Mouse (Mus musculus): ENCODE data around the gene Robo1.

Robo1 gene

DNA sequence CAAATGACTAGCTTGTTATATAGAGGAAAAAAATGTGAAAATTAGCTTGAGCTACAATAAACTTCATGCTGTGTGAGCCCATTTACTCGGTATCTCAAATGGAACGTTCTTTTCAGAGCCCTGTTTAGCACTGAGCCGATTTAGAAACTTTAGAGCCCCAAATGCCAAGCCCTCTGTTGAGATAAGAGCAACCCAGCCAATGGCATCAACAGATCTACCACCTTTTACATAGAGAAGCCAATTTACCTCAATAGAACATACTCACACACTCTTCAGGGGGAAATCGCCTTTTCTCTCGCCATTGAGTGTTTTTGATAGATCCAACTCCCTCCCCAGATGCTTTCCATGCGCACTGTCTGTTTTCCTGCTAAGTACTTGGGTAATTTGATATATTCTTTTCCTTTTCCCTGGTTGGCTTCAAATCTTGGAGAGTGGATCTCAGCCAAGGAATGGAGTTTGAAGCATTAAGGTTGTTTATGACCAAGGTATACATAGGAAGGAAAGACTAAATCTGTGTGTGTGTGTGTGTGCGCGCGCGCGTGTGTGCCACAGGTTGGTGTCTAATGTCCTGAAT, 378.5 kb downstream of the Robo1 start:
- DNase-seq, result no peak

DNA sequence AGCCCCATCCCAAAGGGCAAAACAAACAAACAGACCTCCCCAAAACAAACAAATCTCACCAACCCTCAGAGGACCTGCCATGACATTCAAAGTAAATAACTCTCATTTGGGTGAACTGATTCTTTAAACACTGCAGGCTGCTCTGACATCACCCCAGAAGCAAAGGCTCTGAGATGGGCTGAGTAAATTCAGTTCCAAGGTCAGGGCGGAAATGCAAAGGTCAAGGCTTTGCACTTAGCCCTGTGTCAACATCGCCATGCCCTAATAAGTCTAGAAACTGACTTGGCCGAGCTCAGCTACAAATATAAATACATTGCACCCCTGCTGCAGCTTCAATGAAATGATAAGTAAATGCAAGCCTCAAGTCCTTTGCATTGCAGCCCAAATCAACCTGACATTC, 379.5 kb downstream of the Robo1 start:
- no peak for DNase-seq

DNA sequence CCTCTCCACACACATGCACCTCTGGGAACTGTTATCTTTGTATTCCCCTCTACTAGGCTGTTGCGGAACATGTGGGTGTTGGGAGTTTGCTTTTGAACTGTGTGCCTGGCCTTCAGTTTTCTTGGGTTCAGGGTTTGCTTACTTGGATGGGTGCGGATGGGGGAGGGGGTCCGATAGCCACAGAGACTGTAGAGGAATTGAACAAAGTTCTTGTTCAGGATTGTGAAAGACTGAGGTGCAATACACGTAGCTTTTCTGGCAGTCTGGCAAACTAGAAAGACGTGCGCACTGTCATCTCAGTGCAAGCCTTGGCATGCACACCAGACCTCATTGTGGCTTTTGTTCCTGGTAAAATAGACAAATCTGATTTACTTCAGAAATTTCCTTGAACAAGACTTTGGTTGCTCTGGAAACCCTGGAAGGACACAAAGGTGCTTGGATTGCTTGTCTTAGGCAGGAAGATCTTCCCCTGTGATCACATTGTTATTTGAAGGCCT, 380.1 kb downstream of the Robo1 start:
- no peak for DNase-seq

DNA sequence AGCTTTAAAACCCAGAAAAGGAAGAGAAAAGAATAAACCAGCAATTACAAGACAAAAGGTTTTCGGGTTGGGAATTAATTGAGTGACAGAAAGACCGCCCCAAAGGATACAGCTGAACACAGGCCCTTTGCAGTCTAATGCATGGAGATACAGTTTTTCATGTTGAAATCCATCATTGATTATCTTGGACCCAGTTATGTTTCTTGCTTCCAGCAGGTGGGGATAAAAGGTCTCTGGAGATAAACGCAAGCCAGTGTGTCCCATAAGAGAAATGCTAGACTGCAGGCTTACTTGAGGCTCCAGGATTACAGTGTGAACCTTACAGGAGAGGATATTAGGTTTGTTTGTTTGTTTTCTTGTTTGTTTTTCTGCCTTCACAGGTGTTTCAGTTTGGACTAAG, 383.8 kb downstream of the Robo1 start:
- no peak for DNase-seq

DNA sequence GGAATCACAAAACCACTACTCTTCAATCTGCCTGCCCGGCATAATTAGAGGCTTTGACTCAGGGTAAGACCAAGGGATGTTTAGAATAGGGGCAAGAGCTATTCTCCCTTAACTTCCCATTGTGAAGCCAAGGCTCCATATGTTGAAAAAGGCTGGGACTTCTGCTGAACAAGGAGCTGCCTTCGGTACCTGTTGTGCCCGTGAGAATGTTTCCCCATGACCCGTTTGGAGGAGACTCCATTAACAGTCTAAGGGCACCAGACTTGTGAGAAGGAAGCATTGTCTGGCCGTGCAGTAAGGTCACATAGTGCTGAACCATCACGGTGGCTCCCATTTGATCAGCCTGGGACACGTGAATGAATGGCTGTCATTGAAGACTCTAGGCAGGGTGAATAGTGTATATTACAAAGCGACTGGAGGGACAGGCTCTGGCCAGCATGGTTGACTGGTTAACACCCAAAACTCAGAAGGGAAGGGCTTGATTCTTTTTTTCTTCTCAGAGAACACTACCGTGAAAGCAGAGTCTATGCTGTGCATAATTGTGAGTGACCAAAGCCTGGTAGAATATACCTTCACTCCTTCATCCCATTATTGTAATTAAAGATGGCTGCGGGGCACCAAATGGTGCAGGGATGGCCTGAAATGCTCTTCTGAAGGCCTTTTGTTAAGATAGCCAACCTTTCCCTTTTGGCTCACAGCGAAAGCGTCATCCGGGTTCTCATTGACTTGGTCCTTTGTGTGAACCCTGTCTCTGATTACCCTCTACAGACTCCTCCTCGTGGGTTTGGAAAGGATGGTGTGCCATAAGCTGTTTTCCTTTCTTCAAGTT, 385.6 kb downstream of the Robo1 start:
- DNase-seq, result no peak

DNA sequence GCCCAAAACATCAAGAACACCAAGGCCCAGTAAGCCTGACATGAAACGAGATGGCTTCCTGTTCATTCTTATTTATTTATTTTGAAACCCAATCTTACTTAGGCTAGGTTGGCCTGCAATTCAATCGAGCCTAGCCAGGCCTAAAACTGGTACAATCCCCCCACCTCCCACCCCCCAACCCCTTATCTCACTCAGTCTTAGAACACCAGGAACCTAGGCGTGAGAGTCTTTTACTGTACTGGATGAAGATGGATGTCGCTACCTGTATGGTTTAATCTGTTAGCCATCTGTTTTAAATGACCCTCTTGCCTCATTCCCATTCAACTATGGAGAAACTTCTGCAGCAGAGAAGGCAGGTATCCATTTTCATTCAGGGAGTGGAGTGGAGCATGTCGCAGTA, 386.7 kb downstream of the Robo1 start:
- DNase-seq, result no peak

DNA sequence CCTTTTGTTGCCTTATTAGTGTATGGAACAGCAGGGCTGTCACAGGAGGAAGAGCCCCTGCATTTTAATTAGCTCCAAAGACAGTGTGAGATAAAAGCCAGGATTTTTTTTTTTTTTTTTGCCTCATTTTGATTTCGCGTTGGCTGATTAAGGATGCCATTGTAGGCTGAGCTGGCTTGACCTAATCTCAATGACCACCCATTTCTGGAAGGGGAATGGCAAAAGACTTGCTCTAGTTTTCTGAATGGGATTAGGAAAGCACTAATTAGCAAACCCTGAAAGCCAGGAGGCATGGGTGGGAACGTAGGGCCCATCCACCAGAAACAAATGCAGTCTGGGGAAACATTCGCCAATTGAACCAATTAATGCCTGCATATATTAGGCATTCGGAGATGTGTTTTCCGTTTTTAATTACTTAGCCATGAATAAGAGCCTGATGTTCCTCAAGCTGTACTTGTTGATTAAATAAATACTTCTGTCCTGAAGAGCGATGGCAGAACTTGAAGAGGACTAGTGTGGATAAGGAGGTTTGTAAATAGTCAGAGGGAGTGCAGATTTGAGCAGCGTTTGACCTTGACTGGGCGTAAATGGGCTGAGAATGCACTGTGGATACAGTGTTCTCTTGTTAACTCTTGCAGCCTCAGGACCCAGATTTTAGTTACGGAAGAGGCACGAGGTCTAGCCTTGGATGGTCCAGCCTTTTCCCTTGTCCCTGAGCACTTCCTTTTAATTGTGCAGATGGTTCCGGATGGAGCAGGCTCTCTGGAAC, 391.3 kb downstream of the Robo1 start:
- DNase-seq, result no peak

DNA sequence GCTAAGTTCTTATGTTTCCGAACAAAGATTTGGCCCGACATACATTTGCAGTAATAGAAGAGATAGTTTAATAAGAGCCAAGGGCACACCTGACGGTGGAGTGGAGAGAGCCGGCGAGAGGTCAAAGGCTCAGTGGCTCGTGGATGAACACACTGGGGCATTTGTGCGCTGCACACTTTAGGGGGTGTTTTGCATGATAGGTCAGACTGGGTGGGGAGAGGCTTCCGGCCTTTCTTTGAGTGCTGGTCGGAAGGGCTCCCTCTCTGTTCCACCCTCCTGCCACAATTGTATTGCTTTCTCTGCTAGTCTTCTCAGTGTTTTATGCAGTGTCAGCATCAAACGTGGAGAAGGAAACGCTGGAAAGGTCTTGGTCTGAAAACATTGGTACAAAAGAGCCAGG, 392.2 kb downstream of the Robo1 start:
- no peak for DNase-seq

DNA sequence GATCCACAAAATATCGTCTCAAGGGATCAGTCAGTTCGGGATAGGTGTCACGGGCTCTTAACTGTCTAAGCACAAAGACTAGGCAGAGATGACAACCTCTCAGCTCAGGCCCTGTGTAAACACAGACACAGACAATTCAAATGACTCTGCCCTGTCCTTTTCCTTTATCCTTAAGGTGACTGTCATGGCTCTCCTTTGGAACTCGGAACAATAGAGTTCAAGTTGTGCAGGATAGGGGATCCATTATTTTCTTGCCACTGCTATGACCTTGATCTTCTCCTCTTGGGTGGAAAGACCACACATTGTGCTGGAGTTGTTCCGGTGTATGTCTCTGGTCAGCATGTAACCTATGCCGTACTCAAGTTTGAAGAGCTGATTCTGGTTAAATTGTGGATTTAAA, 395.4 kb downstream of the Robo1 start:
- DNase-seq, result no peak

DNA sequence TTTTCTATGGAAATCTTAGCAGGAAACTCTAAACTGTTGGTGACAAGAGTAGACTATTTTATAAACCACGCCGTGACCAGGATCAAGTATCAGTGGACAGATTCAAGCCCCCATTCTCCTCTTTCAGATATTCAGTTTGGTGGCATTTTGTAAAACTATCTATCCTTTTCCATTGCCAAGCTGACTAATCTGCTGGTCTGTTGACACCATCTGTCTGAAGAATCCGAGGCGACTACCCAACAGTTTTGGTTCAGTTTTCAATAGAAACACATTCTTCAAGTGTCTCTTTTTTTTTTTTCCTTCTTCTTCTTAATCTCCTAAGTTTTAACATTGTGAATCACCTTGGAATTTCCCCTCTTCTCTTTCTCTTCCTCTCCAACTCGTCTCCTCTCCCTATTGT, 397.7 kb downstream of the Robo1 start:
- DNase-seq, result no peak

DNA sequence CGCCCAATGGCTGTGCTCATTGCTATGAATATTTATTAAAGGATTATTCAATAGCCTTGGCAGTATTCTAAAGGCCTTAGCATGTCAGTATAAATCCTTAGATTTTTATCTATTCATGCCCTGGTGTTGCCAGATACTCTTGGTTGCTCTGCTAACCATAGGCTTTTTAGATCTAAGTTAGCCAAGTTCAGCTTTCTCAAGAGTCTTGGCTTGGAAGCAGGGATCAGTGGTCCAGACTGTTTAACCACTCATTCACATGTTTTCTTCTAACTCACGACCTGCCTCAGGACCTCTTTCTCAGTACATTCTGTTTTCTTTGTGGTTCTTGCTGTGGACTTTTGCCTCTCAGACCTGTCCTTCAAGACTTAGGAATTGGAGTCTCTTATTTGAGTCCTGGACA, 400.4 kb downstream of the Robo1 start:
- no peak for DNase-seq

DNA sequence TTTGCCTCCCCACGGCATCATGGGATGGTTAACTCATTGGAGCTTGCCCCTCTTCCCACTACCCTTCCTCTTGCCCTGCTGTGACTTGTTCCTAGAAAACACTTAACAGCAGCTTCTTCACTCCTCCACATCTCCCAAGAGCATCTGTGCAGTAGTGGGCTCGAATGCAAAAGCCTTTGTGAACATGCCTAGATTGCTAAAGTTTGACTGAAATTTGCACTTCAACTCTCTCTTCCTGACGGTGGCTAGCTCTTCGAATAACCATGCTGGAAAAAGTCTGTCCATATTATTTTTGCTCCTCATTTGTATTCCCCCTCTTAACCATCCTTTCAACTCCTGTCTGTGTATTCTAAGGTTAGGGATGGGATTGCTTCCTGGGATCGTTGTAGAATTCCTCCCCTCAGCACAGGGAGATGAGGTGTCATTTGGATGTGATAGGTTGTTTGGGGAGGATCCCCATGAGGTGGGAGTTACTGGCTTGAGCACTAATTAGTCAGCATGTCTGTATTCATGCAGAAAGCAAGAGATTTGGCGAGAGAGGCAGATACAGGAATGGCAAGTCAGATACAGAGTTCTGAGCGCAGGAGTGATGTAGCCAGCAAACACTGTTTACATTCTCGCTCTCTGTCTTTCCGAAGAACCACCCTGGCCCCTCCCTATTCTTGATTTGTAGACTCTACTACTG, 409.2 kb downstream of the Robo1 start:
- no peak for DNase-seq

DNA sequence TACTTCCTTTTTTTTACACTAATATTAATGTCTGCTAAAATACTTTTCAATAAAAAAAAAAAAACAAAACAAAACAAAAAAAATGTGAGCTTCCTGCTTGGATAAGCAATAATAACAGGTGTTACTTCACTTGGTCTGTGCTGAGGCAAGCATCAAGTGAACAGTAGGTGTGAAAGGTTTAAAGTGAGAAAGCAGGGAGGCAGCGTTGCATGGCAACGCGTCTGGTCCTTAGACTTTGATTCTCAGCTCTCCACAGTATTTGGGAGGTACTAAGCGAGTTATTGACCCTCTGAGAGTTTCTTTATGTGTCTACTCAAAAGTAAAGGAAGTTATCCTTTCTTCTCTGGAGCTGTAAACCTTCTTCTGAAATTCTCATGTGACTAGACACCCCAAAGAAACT, 411.0 kb downstream of the Robo1 start:
- no peak for DNase-seq

DNA sequence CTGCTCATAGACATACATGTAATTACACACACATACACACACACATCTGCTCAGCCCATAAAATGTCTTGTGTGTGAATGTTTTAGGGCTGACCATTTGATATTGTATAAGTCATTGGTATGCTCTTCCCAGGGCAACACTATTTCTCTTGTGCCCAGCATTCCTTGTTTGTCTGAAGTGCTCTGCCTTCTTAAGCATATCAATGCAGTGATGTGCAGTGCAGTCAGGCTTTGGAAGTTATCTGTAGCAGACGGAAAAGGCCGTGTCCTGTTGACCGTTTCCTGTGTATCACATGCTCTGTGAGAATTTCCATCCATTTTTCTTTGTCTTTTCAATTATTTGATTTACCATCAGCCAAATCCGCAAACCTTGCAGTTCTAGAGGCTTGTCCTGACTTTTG, 412.9 kb downstream of the Robo1 start:
- DNase-seq, result no peak

DNA sequence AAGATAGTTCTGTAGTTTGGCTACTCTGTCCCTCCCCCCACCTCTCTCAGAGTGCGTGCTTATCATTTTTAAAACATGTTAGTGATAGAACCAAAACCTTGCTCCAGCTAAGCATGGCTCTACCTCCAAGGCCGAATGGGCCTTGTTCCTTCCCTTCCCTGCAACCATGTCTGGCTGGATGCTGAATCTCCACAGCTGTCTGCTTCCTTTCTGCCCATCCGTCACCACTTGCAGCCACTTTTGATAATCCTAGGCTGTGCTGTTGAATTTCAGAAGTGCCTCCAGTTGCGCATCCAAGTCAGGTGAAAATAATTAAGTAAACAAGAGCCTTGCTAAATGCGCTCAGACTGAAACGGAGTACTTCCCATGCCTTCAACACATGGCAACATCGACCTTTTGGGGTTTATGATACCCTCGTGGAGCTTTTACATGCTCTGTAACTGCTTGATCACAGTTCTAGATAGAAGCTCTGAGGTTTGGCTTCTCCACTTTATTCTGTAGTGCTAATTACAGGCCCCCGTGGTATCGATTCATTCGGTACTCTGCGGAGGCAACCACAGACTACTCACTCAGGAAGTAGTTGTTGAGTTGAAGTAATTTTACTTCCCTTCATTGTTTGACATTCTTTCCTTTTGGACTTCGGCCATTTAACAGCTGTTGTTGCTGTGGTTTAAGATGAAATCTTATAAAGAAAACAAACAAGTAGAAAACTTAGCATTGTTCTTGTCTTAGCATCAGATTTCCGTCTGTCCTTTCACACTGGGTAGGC, 413.8 kb downstream of the Robo1 start:
- DNase-seq, result no peak

DNA sequence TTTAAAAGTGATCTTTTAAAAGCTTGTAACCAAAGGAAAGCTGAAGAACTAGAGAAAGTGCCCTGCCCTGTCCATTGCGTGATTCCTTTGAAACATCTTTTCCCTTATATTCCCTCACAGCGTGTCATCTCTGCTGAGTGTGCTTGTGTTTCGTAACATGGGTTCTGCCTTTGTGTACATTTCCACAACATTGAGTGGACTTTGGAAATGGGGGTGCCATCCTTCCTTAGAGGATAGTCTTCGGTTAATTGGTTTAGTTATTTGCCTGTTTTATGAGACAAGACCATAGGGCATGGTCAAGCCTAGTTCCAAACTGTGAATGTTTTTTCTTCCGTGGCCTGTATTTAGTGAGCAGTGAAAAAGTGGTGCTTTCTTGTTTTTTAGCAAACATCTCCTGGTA, 426.1 kb downstream of the Robo1 start:
- no peak for DNase-seq

DNA sequence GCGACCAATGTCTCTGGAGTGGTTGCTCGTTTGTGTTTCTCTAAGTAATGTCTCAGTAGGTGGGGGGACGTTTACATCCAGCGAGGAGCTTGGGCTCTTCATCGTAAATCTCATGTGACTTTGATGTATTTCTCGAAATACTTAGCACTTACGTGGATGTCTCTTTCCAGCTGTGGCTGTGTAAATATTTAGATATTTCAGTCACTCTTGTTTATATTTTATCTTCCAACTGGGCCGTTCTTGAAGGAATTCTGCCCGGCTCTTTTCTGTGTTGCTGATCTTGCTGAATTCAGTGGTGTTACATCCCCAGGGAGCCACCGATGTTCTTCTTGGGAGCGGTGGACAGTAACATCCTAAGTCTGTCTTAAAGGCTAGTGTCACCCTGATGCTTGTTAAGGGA, 427.1 kb downstream of the Robo1 start:
- no peak for DNase-seq

DNA sequence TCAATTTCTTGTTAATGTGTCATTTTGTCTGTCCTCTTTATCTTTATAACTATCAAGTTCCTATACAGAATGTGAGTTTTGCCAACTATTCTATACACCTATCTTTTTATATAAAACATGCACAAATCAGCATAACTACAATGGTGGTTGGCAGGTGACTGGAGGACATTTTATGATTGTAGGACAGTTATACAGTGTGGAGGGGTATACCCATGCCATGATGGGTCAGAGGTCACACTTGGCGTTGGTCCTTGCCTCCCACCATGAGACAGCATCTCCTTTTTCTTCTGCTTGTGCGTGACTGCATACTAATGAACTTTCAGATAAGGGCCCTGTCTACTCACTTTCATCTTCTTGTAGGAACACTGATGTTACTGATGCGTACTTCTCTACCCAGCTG, 427.5 kb downstream of the Robo1 start:
- no peak for DNase-seq

DNA sequence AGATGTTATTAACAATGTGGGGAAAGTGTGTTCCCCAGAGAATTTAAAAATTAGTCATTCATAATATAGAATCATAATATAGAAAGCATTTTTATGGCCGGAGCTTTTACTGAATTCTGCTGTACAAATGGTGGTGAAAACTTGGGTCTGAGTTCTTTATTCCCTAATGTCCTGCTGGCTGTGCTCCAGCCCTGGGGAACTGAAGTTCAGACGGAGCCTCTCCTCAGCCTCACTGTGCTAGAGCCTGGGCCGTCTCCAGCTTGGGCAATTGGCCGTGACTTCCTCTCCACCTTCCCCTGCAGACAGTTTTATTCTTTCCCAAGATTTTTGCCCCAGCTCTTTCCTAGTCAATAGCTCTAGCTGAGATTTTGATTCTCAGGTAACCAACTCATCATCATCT, 429.0 kb downstream of the Robo1 start:
- peak; percentile 20 for DNase-seq

DNA sequence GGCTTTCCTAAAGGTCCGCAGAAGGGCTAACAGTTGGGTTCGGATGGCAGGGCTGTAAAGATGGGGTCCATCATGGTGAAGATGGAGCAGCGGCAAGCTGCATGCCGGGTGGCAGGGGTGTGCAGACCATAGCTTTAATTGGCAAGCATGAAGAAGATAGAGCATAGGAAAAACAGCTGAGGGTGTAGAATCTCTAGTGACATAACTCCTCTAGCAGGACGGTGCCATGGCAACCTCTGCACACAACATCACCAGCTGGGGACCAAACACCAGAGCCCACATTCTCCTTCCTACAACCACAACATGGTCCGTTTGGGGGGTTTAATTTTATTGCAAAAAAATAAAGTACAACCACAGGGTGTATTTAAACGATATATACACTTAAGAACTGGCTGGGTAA, 432.1 kb downstream of the Robo1 start:
- DNase-seq, result no peak

DNA sequence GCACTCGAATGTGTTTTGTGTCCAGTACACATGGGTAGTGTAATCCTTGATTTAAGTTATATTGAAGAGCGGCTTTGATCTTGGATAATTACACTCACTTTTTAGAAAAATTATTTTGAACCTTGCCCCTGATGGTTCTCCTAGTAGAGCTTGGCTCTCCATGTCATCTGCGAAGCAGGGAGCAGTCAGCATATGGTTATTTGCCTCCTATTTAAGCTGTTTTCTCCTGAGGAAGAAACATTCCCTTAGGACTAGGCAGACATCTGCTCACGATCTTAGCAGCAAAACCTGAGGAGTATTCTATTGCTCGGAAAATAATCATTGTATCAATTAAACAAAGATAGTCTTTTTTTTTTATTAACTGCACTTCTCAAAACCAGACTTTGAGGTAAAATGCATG, 439.6 kb downstream of the Robo1 start:
- DNase-seq, result no peak

DNA sequence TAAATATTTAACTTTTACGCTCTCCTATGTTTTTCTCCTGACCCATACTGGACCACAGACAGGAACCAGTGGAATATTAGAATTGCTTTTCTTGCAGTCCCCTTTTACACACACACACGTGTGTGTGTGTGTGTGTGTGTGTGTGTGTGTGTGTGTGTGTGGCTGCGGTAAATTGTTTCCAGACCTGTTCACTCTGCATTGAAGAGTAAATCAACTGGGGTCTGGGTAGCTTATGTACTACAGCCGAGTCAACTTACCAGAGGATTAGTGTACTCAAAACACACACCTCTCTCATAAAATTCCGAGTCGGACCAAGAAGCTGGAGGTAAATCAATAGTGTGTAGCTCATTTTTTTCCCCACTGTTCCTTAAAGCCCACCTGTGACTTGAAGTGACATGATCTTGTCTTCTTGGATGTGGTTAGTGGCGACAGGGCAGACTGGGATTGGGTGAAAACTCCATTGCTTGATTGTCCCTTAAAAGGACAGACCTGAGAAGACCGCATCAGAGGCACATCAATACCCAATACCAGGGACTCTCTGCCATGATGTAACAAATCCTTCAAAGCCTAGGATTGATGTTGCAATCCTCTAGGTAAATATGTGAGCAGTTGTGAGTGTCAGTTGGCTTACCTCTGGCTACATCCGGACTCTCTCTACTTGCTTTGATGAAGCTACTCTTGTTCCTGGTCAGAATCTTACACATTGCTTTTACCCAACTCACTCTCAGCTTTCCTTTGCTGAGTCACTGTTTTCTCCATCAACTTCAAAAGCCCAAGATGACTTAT, 457.2 kb downstream of the Robo1 start:
- DNase-seq, result no peak

Data from cerebellum, adult 8-10 months (tissue).